Mouse (Mus musculus) left cerebral cortex, adult 2 months (tissue): ENCODE results near the gene Gng4. TPM values are rescaled to one million over a fixed set of nuclear protein-coding genes. Genes with fewer than 3 reads are reported as not detected.
"Not testable (repeated sequence)": the region's sequence is repeated elsewhere in the genome, so short reads cannot be mapped to it uniquely, and the experiment has no call there.

Source experiments
- DNase-seq, 2 experiments: peaks; one replicate each; pipeline ENCODE4 v3.0.0; 2021 to 2022; ENCODE audit warnings: low spot score in 2 of 2, mixed read lengths in 1 of 2; ENCODE audit errors: extremely low spot score in 1 of 2
- H3K27ac ChIP-seq: fragments of 200-600 bp; 2 replicates; pipeline ENCODE4 v1.8.1; 2022
- H3K4me3 ChIP-seq: fragments of 200-600 bp; 2 replicates; pipeline ENCODE4 v1.8.1; 2022
- CTCF ChIP-seq: fragments of 200-600 bp; IDR thresholded peaks from 2 replicates; pipeline ENCODE4 v1.8.1; 2022; ENCODE audit warnings: antibody characterized with exemption, mild to moderate bottlenecking, moderate library complexity
- intact Hi-C: fragments of 180-260 bp; cut with DNase I; formaldehyde crosslinking; loops from one replicate; pipeline ENCODE4 v1.15.1; 2025
- total RNA-seq, 2 experiments: library from RNA; stranded (reverse); gene quantifications; 2 replicates each; pipeline ENCODE4 v1.2.3; 2021

Gene Gng4
- total RNA-seq, 2 experiments from 2014 or later = 39.3 to 45.2 TPM

DNA sequence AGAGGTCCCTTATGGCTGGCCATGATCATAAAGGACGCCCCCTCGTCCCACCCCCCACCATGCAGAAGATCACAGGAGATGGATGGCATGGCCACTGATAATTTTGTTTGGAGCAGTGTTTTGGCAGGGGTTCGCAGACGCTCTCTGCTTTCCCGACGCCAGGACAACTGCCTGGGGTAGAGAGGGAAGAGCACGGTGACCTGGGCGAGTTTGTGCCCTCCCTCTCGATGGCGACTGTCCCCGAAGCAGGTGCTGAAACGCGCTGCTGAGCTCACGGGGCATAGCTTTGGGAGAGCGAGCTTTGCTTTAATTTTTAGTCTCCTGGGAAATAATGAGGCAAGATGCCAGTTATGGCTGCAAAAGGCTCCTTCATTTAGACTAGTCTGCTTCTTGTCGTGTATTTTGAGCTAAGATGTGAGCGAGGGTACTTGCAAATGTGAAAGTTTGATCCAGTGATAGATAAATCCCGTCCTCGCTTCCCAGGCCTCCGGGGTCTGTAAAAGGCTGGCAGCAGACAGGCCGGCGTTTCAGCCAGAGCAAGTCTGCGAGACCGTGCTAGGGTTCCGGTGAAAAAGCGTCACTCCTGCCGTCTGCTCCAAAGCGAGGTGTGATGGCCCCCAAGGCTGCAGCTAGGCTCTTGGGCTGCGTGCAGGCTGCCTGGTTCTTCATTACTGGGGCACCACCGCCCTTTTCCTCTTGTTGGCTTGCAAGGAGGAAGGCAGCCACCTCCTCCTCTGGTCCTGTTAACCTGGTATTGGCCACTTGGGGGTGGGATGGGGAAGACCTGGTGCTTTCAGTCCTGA, 1.3 kb downstream of the Gng4 start:
- H3K27ac ChIP-seq = no peak overlapping the region
- intact Hi-C loops = no loop called here
- H3K4me3 ChIP-seq = peak overlapping the region; percentile 62
- no peak; the same call in 1 of the 2 replicates for TF ChIP-seq CTCF
- DNase-seq = no peak

DNA sequence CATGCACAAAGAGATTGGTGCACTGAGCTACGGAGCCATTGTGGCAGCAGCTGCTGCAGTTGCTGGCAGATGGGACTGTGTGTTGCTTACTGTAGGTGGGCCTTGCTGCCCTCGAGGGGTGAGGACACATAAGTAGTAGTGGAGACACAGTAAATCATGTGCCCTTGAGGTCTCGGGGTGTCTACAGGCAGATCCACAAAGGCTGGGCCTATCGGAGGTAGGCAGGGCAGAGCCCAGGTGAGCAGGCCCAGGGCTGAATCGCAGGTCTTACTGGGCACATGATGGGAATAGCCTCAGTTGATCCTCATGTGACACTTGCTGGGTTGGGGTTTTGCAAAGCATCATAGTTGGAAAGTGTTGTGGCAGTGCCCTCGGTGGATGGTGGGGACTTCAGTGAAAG, 3.1 kb downstream of the Gng4 start:
- intact Hi-C loops = no loop called here
- no peak for DNase-seq
- Histone ChIP-seq H3K27ac (no peak overlapping the region), H3K4me3 (no peak overlapping the region)
- no peak for TF ChIP-seq CTCF

DNA sequence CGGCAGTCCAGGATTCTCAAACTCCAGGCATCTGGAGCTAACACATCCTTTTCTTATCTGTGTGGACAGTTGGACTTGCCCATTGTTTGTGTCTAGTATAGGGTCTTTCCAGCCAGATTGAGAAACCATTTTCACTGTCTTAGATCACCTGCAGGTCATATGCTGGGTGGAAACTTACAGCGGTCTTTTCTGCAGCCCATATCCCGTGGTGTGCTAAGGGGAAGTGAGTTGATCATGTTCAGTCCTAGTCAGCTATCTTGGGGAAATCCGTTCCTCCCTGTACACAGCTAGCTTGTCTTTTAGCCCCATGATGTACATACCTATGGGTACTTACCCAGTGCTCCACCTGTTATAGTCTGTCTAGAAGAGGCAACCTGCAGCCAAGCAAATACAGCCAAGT, 4.2 kb downstream of the Gng4 start:
- intact Hi-C loops = no loop called here
- no peak overlapping the region for H3K27ac ChIP-seq
- no peak for DNase-seq
- TF ChIP-seq CTCF = no peak
- H3K4me3 ChIP-seq = no peak overlapping the region

DNA sequence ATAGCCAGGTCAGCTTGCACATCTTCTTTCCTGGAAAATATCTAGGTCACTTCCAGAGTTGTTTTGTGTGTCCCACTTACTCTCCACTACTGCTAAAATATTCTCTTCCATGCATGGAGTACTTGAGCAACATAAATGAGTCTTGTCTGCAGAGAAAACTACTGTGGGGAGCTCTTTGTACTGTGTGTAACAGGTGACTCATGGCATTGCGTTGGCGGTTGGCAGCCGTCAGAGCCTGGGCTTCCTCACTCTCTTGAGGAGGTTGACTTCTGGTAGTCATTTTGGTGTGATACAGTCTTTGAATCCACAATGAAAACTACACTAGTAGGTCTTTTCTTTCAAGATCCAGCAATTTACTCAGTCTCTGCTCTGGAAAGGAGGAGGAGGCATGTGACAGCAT, 8.1 kb downstream of the Gng4 start:
- Histone ChIP-seq H3K4me3 (no peak overlapping the region), H3K27ac (no peak overlapping the region)
- DNase-seq = peak; percentile 60 to 63
- intact Hi-C loops = no loop called here
- no peak for TF ChIP-seq CTCF

DNA sequence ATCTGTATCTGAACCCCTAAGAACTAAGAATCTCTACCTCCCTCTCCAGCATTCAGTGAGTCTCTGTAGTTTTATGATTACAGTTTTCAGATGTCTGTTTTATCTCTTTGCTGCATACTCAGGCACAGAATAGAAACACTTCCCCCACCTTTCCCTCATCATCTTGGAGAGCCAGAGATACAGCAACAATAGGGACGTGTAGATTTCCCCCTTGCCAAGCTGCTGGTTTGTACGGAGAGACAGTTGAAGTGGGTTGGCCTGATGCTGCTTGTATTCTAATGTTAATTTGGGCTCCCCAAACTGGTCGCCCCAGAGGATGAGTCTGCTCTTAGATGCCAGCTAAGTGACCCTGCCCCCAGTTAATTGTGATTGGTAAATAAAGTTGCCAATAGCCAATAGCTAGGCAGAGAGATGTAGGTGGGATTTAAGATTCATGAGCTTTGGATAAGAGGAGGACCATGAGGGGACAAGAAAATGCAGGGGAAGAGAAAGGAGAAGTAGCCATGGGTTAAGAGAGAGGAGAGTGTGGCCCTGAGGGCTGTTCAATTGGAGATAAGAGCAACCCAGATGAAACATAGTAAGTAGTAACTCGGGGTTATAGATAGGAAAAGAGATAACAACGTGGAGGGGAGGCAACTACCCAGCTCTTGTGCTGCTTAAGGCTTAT, 11.4 kb downstream of the Gng4 start:
- no peak for TF ChIP-seq CTCF
- DNase-seq = no peak
- intact Hi-C loops = loop anchor here (5.0 kb wide), 1 partner anchor 157 kb away; the partner anchor contains the start of gene B3galnt2
- Histone ChIP-seq H3K27ac (no peak overlapping the region), H3K4me3 (no peak overlapping the region)

DNA sequence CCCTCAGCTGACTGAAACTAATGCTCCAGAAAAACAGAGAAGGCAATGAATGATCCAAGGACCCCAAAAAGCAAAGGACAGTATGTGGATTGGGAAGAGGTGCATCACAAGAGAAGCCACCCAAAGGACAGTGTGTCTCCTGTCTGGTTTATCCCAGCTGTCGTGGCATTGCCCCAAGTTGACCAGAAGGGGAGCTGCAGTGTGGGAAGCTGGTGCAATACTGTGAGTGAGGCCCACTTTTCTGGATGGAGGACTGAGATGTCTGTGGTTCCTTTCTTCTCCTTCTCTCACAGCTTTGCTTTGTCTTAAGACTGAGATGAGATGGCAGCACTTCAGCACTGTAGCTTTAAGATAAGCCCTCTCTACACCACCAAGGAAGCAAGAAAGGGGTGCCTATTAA, 12.2 kb downstream of the Gng4 start:
- no peak for TF ChIP-seq CTCF
- no peak overlapping the region for H3K4me3 ChIP-seq
- DNase-seq = no peak
- intact Hi-C loops = loop anchor here (5.0 kb wide), 1 partner anchor 156 kb away; the partner anchor contains the start of gene B3galnt2
- H3K27ac ChIP-seq = no peak overlapping the region

DNA sequence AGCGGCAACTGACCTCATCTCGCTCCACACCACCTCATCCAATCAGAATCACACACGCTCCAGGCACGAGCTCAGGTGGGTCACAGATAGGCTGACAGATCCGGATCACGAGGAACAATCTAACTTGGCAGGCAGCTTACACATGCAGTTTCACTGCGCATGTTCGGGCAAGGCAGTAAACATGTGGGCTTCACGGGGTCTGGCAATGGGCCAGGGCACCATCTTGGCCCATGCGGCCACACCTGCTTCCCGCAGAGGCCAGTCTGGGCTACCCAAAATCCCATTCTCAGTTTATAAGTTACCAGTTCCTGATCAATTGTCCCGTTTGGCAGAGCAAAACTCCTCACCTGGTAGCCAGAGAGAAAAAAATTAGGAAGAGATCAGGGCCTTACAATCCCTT, 14.0 kb downstream of the Gng4 start:
- DNase-seq, H3K4me3 ChIP-seq, H3K27ac ChIP-seq: not testable (repeated sequence)
- intact Hi-C loops = loop anchor here (5.0 kb wide), 1 partner anchor 154 kb away; the partner anchor contains the start of gene B3galnt2

DNA sequence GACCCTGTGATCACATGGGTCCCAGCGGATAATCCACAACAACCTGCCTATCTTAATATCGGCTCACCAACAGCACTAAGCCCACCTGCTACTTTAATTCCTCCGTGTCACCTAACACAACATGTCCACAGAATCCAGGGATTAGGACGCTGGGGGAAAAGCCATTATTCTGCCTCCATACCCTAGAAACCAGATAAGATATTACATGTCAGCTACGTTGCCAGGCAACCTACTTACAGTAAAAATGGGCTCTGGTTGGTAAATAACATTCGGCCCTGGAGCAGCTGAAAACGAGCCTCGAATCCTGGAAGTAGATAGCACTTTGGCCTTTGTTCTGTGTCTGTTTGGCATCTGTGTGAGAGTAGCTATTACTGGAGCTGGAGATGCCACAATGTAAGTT, 14.9 kb downstream of the Gng4 start:
- Histone ChIP-seq H3K4me3 (no peak overlapping the region), H3K27ac (no peak overlapping the region)
- DNase-seq = no peak
- no peak for TF ChIP-seq CTCF
- intact Hi-C loops = loop anchor here (5.0 kb wide), 1 partner anchor 154 kb away; the partner anchor contains the start of gene B3galnt2

DNA sequence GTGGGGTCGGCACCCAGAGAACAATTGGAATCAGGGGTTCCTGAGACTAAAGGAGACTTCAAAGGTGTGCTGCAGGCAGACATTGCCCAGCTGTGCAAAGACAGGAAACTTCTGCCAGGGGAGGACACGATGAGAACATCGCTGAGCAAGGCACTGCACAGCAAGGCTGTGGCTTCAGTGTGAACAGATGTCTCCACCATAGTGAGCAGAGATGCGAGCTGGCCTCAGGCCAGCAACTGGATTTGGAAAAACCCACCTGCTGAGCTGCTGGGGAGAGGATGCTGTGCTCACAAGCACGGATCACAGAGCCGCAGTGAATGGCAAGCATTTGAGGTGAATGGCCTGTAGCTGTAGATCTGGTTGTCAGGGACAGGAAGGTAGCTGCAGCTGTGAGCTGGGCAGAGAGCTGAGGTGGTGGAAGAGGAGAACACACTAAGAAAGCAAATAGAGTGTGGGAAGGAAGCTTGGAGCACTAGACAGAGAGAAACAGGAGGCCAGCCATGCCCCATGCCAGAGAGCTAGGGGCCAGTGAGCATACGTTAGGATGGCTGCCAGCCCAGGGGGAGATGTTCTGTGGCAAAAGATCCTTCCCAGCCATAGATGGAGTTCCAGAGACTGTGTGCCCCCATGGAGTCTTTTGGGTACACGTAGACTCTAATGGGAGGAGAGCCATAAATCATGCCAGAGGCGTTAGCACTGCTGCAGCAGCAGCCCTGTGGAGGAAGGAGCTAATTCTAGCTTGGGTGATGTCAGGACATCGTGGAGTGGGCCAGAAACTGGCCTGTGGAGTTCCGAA, 24.7 kb downstream of the Gng4 start:
- no peak overlapping the region for H3K27ac ChIP-seq
- TF ChIP-seq CTCF = no peak
- no peak overlapping the region for H3K4me3 ChIP-seq
- intact Hi-C loops = no loop called here
- DNase-seq = peak in 1 of 2 experiments; percentile 18

DNA sequence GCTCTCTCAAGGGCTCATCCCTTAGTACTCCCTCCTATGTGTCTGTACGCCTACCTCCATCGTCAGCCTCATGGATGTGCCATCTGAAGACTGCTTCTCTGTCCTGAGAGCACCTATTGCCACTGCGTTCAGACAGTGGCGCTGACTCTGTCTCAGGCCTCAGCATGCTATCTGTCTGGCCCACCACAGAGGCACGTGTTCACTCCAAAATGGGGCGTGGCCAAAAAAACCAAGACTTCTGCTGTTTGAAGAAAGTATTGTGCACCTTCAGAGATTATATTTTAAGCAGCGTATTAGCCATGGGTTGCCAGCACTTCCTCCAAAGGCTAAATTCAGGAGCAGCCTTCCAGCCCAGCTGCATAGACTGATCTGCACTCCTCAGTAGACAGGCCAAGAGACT, 27.0 kb downstream of the Gng4 start:
- H3K27ac ChIP-seq = no peak overlapping the region
- intact Hi-C loops = no loop called here
- H3K4me3 ChIP-seq = no peak overlapping the region
- no peak for TF ChIP-seq CTCF
- DNase-seq = no peak

DNA sequence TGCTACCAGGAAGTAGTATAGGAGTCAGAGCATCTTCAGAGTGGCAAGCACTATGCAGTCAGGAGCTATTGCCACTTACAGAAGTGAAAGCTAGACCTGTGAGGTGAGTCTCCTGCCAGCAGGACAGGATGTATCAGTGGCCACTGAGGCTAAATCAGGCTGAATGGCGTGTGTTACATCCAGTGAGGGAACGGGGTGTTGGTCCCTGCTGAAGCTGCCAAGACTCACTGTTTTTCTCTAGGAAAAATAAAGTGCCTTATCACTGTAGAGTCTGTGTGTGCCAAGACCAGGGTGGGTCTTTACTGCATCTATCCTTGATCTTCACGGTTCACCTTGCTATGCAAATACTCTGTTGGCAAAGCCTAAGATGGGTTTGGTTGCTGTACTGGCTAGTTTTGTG, 34.8 kb downstream of the Gng4 start:
- intact Hi-C loops = no loop called here
- no peak for DNase-seq
- TF ChIP-seq CTCF = no peak
- Histone ChIP-seq H3K4me3 (no peak overlapping the region), H3K27ac (no peak overlapping the region)
